Mouse (Mus musculus) myocyte (in vitro differentiated cells): ENCODE measurements around the gene Fam117a. TPM values are rescaled to one million over a fixed set of nuclear protein-coding genes. Genes with fewer than 3 reads are reported as not detected.

Experiments used
- H3K27me3 ChIP-seq: one replicate; pipeline ENCODE4 v1.6.1; 2011; ENCODE audit not compliant: control insufficient read depth, insufficient read depth, insufficient read length
- H3K36me3 ChIP-seq: one replicate; pipeline ENCODE4 v1.6.1; 2011; ENCODE audit not compliant: control insufficient read depth, insufficient read depth
- H3K4me2 ChIP-seq: one replicate; pipeline ENCODE4 v1.6.1; 2011; ENCODE audit warnings: low read depth, control low read depth
- H3K4me3 ChIP-seq: one replicate; pipeline ENCODE4 v1.5.1; 2011; ENCODE audit warnings: mild to moderate bottlenecking, control low read depth, moderate library complexity
- H3K79me2 ChIP-seq: one replicate; pipeline ENCODE4 v1.6.1; 2011; ENCODE audit not compliant: control insufficient read depth, insufficient read depth
- H3ac ChIP-seq: one replicate; pipeline ENCODE4 v1.6.1; 2011; ENCODE audit not compliant: control insufficient read depth, insufficient read length
- CEBPB ChIP-seq: IDR thresholded peaks from 2 replicates; pipeline ENCODE4 v1.6.1; 2011; ENCODE audit warnings: mild to moderate bottlenecking, moderate library complexity; ENCODE audit not compliant: poor library complexity, insufficient read depth, severe bottlenecking
- E2F4 ChIP-seq: IDR thresholded peaks from one replicate; pipeline ENCODE4 v1.6.1; 2011; ENCODE audit warnings: mild to moderate bottlenecking, control low read depth, moderate library complexity; ENCODE audit not compliant: insufficient read depth
- MAX ChIP-seq: IDR thresholded peaks from one replicate; pipeline ENCODE4 v1.6.1; 2011; ENCODE audit warnings: low read depth, mild to moderate bottlenecking, control low read depth
- MYOD1 ChIP-seq, 3 experiments: IDR thresholded peaks; one replicate each; pipeline ENCODE4 v1.6.1; 2011; ENCODE audit warnings: control low read depth in 2 of 3, low read depth in 2 of 3, mild to moderate bottlenecking in 2 of 3, moderate library complexity in 1 of 3; ENCODE audit not compliant: insufficient read length in 2 of 3, control insufficient read depth in 1 of 3
- MYOG ChIP-seq, 3 experiments: IDR thresholded peaks; one replicate each; pipeline ENCODE4 v1.6.1; 2011; ENCODE audit warnings: control low read depth in 2 of 3, low read depth in 2 of 3, mild to moderate bottlenecking in 2 of 3; ENCODE audit not compliant: insufficient read length in 2 of 3, control insufficient read depth in 1 of 3, insufficient read depth in 1 of 3
- POLR2A ChIP-seq: IDR thresholded peaks from one replicate; pipeline ENCODE4 v1.6.1; 2011; ENCODE audit warnings: low read depth, mild to moderate bottlenecking, control low read depth, moderate library complexity; ENCODE audit not compliant: insufficient read length
- POLR2AphosphoS2 ChIP-seq: IDR thresholded peaks from one replicate; pipeline ENCODE4 v1.6.1; 2011; ENCODE audit warnings: low read depth, control low read depth; ENCODE audit not compliant: insufficient read length
- REST ChIP-seq: IDR thresholded peaks from one replicate; pipeline ENCODE4 v1.6.1; 2011; ENCODE audit warnings: mild to moderate bottlenecking, control low read depth, moderate library complexity; ENCODE audit not compliant: insufficient read depth, insufficient read length
- SRF ChIP-seq: IDR thresholded peaks from one replicate; pipeline ENCODE4 v1.6.1; 2011; ENCODE audit warnings: low read depth; ENCODE audit not compliant: control insufficient read depth, insufficient read length
- TCF12 ChIP-seq: IDR thresholded peaks from one replicate; pipeline ENCODE4 v1.6.1; 2011; ENCODE audit warnings: mild to moderate bottlenecking, control low read depth; ENCODE audit not compliant: poor library complexity, insufficient read depth, severe bottlenecking
- TCF3 ChIP-seq: IDR thresholded peaks from one replicate; pipeline ENCODE4 v1.6.1; 2011; ENCODE audit warnings: low read depth, control low read depth; ENCODE audit not compliant: insufficient read length
- USF1 ChIP-seq: IDR thresholded peaks from one replicate; pipeline ENCODE4 v1.6.1; 2011; ENCODE audit warnings: low read depth, mild to moderate bottlenecking, control low read depth, moderate library complexity
- polyA plus RNA-seq: library from polyadenylated mRNA; unstranded; fragments of >200 nt; fragmentation: generic; extraction: Trizol; gene quantifications from one replicate; pipeline ENCODE4 v1.2.1, GENCODE M21; 2012; ENCODE audit warnings: missing spikeins

Fam117a gene
- polyA plus RNA-seq, 1 experiment = 9.7 TPM

GRCm38 (mm10) chr11:95350960-95351359, 14.1 kb downstream of the Fam117a start:
- Histone ChIP-seq H3K79me2 (peaks cover 6% of the 10 kb centered on the region), H3ac (no peak overlapping the region), H3K36me3 (peaks cover 4% of the 10 kb centered on the region), H3K4me3 (no peak overlapping the region), H3K4me2 (no peak overlapping the region), H3K27me3 (no peaks in the 10 kb centered on the region)
- no peak for TF ChIP-seq POLR2AphosphoS2
- no peak for TF ChIP-seq E2F4
- TF ChIP-seq CEBPB = no peak
- no peak for TF ChIP-seq TCF12
- TF ChIP-seq SRF = no peak
- TF ChIP-seq MYOG (IDR thresholded peaks at IDR 0.05; ENCODE audit: control insufficient read depth in 1 of 3, insufficient read depth in 1 of 3, insufficient read length in 2 of 3, low read depth in 2 of 3) = no peak
- no peak for TF ChIP-seq MAX

GRCm38 (mm10) chr11:95352686-95353085, 15.9 kb downstream of the Fam117a start:
- no peak for TF ChIP-seq POLR2A
- TF ChIP-seq MYOG (IDR thresholded peaks at IDR 0.05; ENCODE audit: control insufficient read depth in 1 of 3, insufficient read depth in 1 of 3, insufficient read length in 2 of 3, low read depth in 2 of 3) = no peak
- no peak for TF ChIP-seq SRF
- H3ac ChIP-seq = no peak overlapping the region
- H3K79me2 ChIP-seq = no peaks in the 10 kb centered on the region
- no peaks in the 10 kb centered on the region for H3K27me3 ChIP-seq
- H3K4me2 ChIP-seq = no peak overlapping the region
- peaks cover 4% of the 10 kb centered on the region for H3K36me3 ChIP-seq
- no peak overlapping the region for H3K4me3 ChIP-seq

DNA sequence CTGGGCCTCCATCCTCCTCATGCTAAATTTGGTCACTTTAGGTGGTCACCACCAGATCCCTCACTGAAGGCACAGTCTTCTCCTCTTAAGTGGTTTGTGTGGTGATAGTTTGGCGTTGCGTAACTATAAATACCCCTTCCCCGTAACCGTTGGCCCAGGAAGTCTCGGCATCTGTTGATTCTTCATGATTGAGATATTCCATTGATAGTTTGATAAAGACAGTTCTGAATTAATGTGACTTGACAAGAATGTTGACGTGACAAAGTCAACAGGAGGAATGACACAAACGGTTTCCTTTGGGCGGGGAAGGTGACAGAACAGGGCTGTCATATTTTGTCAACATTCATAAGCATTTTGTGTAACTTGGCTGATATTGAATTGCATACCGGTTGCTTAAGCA, 16.4 kb downstream of the Fam117a start:
- Histone ChIP-seq H3K36me3 (peaks cover 4% of the 10 kb centered on the region), H3K4me3 (no peak overlapping the region), H3K79me2 (no peaks in the 10 kb centered on the region), H3ac (no peak overlapping the region), H3K4me2 (no peak overlapping the region), H3K27me3 (no peaks in the 10 kb centered on the region)
- no peak for TF ChIP-seq CEBPB
- no peak for TF ChIP-seq MYOD1 (IDR thresholded peaks at IDR 0.05; ENCODE audit: control insufficient read depth in 1 of 3, insufficient read length in 2 of 3, low read depth in 2 of 3)
- TF ChIP-seq TCF3 = no peak

DNA sequence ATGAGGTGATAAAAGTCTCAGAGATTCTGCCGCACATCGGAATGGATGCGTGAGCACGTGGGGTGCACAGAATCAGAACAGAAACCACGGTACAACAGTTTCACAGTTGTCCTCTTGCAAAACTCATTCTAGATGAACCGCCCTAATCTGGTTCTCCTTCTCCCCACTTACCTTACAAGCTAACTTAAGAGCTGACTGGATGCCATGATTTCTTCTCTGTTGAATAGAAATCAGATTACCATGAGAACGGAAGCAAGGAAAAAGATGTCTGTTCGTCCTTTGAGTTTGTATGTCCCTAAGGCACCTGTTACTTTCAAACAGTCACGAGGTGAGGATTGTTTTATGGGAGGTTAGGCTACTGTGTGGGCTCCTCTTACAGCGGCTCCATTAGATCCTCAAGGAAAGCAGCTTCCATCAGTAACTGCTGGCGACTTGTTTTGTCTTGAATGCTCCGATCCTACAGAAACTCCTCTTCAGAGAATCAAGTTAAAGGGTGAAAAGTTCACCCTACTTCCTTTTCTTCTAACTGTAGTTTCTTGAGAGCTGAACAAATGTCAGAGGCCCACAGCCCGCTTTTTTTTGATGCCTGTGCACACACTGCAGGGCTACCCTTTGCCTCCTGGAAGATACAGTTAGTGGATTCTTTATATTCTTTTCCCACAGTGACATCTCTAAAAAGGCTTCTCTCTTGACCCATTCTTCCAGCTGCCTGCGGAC, 17.6 kb downstream of the Fam117a start:
- Histone ChIP-seq H3K36me3 (peaks cover 4% of the 10 kb centered on the region), H3K4me2 (no peak overlapping the region), H3K27me3 (no peaks in the 10 kb centered on the region), H3K79me2 (no peaks in the 10 kb centered on the region), H3ac (no peak overlapping the region), H3K4me3 (no peak overlapping the region)
- TF ChIP-seq POLR2AphosphoS2 (no peak), CEBPB (no peak), POLR2A (no peak), USF1 (no peak), MYOD1 (IDR thresholded peaks at IDR 0.05; ENCODE audit: control insufficient read depth in 1 of 3, insufficient read length in 2 of 3, low read depth in 2 of 3) (no peak), E2F4 (no peak), REST (no peak), SRF (no peak), MYOG (IDR thresholded peaks at IDR 0.05; ENCODE audit: control insufficient read depth in 1 of 3, insufficient read depth in 1 of 3, insufficient read length in 2 of 3, low read depth in 2 of 3) (no peak), MAX (no peak)

DNA sequence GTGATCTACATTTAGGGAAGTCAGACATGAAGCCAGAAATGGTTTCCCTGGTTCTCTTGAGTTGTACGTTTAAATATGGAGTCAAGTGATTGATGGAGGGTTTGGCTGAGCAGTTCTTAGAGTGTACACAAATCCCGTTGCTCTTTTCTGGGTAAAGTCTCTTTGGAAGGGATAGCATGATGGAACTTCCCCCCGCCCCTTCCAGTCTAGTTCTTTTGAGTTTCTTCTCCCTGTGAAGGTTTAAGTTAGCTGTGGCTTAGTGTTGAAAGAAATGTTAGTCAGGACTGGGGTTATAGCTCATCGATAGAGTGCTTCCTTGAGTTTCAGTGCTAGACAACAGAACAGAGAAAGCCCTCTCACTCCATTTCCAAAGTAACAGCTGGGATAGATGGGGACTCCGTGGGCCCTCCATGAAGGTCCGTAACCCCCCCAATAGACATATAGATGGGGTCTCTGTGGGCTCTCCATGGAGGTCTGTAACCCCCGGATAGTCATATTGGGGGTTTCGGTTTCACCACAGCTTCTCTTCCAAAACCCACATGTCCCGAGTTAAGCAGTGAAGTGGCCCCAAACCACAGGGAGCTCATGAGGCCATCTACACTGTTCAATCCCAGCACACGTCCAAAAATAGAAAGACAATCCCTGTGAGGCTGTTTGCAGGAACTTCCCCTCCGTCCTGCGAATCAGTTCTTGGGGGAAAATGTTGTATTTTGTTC, 18.3 kb downstream of the Fam117a start:
- H3K4me3 ChIP-seq = no peak overlapping the region
- no peak overlapping the region for H3K4me2 ChIP-seq
- no peak overlapping the region for H3ac ChIP-seq

More for the DNA sequence above, 18.3 kb downstream of the Fam117a start:
- no peaks in the 10 kb centered on the region for H3K79me2 ChIP-seq
- peaks cover 4% of the 10 kb centered on the region for H3K36me3 ChIP-seq
- TF ChIP-seq TCF3 = no peak
- TF ChIP-seq REST = no peak
- TF ChIP-seq TCF12 = no peak
- TF ChIP-seq MYOG (IDR thresholded peaks at IDR 0.05; ENCODE audit: control insufficient read depth in 1 of 3, insufficient read depth in 1 of 3, insufficient read length in 2 of 3, low read depth in 2 of 3) = no peak
- H3K27me3 ChIP-seq = no peaks in the 10 kb centered on the region
